Mouse (Mus musculus) midbrain, embryonic 14.5 days (tissue): Measurements from ENCODE around the gene Pgs1. TPM values are rescaled to one million over a fixed set of nuclear protein-coding genes. Genes with fewer than 3 reads are reported as not detected.

ENCODE experiments used
- ATAC-seq: fragments of 200-750 bp; cut with Nextera tagmentation; 2 replicates; pipeline ENCODE4 v1.8.0; 2017; ENCODE audit warnings: moderate number of reproducible peaks, moderate library complexity; ENCODE audit not compliant: low FRiP score, low TSS enrichment
- DNase-seq: peaks from one replicate; pipeline ENCODE4 v3.0.0-alpha.2; 2015
- H3K27ac ChIP-seq: fragments of 300-500 bp; sonication (generic); replicated peaks from 2 replicates; pipeline ENCODE4 v1.5.1; 2014; ENCODE audit warnings: mild to moderate bottlenecking, low read depth, low read length, moderate library complexity
- H3K27me3 ChIP-seq: fragments of 300-500 bp; sonication (generic); 2 replicates; pipeline ENCODE4 v1.6.1; 2014; ENCODE audit warnings: low read length, control low read depth, mixed read lengths; ENCODE audit not compliant: control insufficient read depth, insufficient read depth
- H3K36me3 ChIP-seq: fragments of 300-500 bp; sonication (generic); 2 replicates; pipeline ENCODE4 v1.6.1; 2014; ENCODE audit warnings: low read length, control low read depth; ENCODE audit not compliant: control insufficient read depth, insufficient read depth
- H3K4me1 ChIP-seq: fragments of 300-500 bp; sonication (generic); 2 replicates; pipeline ENCODE4 v1.6.1; 2014; ENCODE audit warnings: mild to moderate bottlenecking, antibody characterized with exemption, low read length, control low read depth; ENCODE audit not compliant: control insufficient read depth, insufficient read depth
- H3K4me2 ChIP-seq: fragments of 300-500 bp; sonication (generic); 2 replicates; pipeline ENCODE4 v1.6.1; 2014; ENCODE audit warnings: mild to moderate bottlenecking, low read length, moderate library complexity
- H3K4me3 ChIP-seq: fragments of 300-500 bp; sonication (generic); replicated peaks from 2 replicates; pipeline ENCODE4 v1.5.1; 2014; ENCODE audit warnings: low read depth, low read length
- H3K9ac ChIP-seq: fragments of 300-500 bp; sonication (generic); replicated peaks from 2 replicates; pipeline ENCODE4 v1.6.1; 2014; ENCODE audit warnings: mild to moderate bottlenecking, low read length, moderate library complexity
- H3K9me3 ChIP-seq: fragments of 300-500 bp; sonication (generic); 2 replicates; pipeline ENCODE4 v1.6.1; 2016; ENCODE audit warnings: low read length, control low read depth, mixed read lengths; ENCODE audit not compliant: control insufficient read depth
- WGBS: fragments of 180-500 bp; shearing (Covaris S2); extraction: QIAGEN DNeasy Blood & Tissue Kit; methylation state at CpG from one replicate; pipeline ENCODE4 v1.1.7; 2014; 5-methylcytosine and 5-hydroxymethylcytosine counted together
- polyA plus RNA-seq: library from polyadenylated mRNA; unstranded; fragments of >200 nt; fragmentation: Nextera tagmentation; extraction: Ambion mirVana; gene quantifications from 2 replicates; pipeline ENCODE4 v1.2.1, GENCODE M21; 2014

Gene Pgs1
- polyA plus RNA-seq, 1 experiment from 2014 or later: 47.9 TPM

DNA sequence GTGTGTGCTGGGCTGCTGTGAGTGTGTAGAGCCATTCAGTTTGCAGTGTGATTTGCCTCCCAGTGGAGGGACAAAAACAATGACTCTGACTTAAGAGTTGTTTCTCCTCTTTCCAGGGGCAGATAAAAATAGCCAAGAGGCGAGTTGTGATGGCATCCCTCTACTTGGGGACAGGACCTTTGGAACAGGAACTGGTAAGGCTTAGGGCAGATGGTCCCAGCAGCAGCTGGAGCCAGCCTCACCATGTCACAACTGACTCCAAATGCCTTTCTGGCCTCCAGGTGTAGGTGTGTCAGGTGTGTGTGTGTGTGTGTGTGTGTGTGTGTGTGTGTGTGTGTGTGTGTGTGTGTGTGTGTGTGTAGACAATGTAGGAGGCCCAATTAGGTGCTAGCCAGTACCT is 14.0 kb downstream of the Pgs1 start:
- Histone ChIP-seq H3K4me1 (no peaks in the 10 kb centered on the region), H3K27me3 (no peaks in the 10 kb centered on the region), H3K9ac (no peak overlapping the region), H3K27ac (no peak overlapping the region), H3K36me3 (peaks cover 62% of the 10 kb centered on the region), H3K9me3 (no peaks in the 10 kb centered on the region), H3K4me2 (no peak overlapping the region), H3K4me3 (no peak overlapping the region)
- 78% methylated on average over 1 of the region's 1 CpGs for WGBS
- no peak for ATAC-seq
- no peak for DNase-seq

DNA sequence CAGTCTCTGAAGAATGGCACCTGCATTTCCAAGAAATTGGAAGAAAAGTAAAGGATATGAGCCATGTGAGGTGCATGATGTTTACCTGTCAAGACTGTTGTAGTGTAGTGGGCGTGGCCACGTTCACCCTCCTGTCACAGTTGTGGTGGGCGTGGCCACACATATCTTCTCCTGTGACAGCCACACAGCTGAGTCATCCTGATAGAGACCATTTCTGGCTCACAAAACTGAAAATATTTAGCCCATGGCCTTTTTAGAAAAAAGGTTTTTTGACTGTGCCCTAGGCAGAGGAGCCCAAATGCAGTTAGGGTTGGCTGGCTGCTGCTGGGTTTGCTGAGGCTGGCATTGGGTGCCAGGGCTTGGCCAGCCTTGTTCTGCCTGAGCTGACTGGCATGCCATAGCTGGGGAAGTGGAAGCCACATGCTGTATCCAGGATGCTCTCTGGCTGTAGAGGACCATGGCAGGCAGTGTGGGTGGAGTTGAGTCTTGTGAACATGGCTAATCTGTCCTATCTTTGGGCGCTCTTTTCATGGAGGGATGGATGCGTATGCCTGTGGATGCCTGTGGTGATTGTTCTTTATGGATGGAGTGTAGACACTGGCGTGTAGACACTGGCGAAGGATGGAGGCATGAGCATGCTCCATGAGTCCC is 14.6 kb downstream of the Pgs1 start:
- no peaks in the 10 kb centered on the region for H3K4me1 ChIP-seq
- H3K4me2 ChIP-seq: no peak overlapping the region
- WGBS: 94% methylated on average over 7 of the region's 7 CpGs
- no peaks in the 10 kb centered on the region for H3K27me3 ChIP-seq
- DNase-seq (no peak), ATAC-seq (no peak)
- peaks cover 68% of the 10 kb centered on the region for H3K36me3 ChIP-seq
- H3K27ac ChIP-seq: no peak overlapping the region
- no peak overlapping the region for H3K9ac ChIP-seq
- no peak overlapping the region for H3K4me3 ChIP-seq
- no peaks in the 10 kb centered on the region for H3K9me3 ChIP-seq

DNA sequence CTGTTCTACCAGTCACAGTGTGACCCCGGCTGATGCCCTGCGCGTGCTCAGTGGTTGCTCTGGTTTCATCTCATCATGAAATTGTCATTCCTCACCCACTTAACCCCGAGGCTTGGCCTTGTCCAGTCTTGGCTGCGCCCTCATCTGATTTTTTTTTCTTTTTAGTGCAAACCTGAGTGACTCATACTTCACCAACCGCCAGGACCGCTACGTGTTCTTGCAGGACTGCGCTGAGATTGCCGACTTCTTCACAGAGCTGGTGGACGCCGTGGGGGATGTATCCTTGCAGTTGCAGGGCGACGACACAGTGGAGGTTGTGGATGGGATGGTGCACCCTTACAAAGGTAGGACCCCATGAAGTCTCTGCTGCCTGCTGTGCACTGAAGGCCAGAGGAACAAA is 17.1 kb downstream of the Pgs1 start:
- Histone ChIP-seq H3K36me3 (peaks cover 81% of the 10 kb centered on the region), H3K9me3 (no peaks in the 10 kb centered on the region)
- WGBS: 97% methylated on average over 14 of the region's 14 CpGs

DNA sequence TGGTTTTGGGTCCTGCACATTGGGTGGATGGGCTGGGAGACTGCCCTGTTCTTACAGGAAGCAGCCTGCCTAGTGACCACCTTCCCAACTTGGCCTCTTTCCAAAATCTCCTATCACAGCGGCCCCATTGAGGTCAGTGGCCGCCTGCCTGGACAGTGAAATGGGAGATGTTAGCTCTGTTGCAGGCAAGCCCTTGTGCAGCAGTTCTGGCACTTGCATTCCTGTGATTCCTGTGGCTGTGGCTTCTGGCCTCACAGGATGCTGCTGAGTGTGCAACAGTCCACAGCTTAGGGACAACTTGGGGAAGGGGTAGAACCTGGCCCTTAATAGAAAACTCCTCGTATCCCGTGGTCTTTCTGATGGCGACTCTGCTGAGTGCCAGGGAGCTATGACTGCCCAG is 17.6 kb downstream of the Pgs1 start:
- Histone ChIP-seq H3K27ac (no peak overlapping the region), H3K36me3 (peaks cover 76% of the 10 kb centered on the region), H3K27me3 (no peaks in the 10 kb centered on the region), H3K9me3 (no peaks in the 10 kb centered on the region), H3K4me2 (no peak overlapping the region), H3K4me3 (no peak overlapping the region), H3K9ac (no peak overlapping the region), H3K4me1 (0 out of 2 replicates have a peak, but pooled peaks cover 3% of the 10 kb centered on the region)
- 85% methylated on average over 5 of the region's 5 CpGs for WGBS
- ATAC-seq: no peak
- DNase-seq: no peak

More for the DNA sequence above, 17.1 kb downstream of the Pgs1 start:
- Histone ChIP-seq H3K27me3 (no peaks in the 10 kb centered on the region), H3K4me2 (no peak overlapping the region), H3K4me3 (no peak overlapping the region), H3K9ac (no peak overlapping the region), H3K4me1 (0 out of 2 replicates have a peak, but pooled peaks cover 3% of the 10 kb centered on the region), H3K27ac (no peak overlapping the region)
- DNase-seq (no peak), ATAC-seq (no peak)

DNA sequence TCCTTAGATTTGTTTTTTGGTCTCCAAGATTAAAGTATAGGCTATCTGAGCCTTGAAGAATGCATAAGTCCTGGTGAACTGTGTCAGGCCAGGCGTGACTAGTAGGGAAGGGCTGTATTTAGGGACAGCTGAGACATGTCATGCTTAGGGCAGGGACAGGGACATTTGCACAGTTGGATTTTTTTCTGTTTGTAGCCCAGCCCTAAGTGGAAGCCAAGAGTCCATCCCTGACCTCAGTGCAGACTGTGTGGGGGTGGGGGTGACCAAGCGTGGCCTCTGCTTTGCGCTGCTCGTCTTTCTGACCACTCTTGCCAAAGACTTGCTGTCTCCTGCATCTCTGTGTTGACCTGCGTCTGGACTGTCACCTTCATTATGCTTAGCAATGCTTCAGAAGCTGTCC is 18.1 kb downstream of the Pgs1 start:
- H3K27ac ChIP-seq: no peak overlapping the region

DNA sequence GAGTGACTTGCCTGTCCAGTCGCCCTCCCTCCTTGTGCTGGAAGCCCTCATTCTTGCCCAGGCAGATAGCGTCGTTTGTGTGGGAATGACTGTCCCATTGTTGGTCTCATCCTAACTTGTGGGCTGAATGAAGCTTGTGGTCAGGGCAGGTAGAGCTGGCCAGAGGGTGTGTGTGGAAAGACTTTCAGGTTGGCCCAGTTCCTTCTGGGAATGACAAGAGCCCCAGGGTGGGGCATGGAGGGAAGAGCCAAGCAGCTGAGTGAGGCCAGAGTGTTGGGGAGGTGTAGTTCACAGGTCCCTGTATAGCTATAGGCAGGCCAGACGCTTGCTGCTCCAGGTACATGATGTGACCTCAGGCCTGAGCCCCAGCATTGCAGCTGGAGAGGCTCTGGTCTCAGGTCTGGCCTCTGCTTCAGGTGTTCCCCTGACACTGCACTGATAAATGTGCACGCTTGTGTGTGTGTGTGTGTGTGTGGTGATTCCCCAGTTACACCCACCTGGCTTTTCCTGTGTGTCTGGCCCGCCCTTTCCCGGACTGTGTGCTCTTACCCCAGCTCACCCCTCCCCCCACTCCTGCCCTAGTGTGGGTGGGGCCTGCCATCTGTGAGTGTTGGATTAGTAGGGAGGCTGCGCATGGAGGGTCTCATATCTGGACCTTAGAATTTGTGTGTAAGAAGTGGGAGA is 21.5 kb downstream of the Pgs1 start:
- peaks cover 14% of the 10 kb centered on the region; the same call in 1 of the 2 replicates for H3K4me1 ChIP-seq
- H3K4me2 ChIP-seq: no peak overlapping the region
- no peak overlapping the region for H3K9ac ChIP-seq
- ATAC-seq (no peak), DNase-seq (no peak)
- peaks cover 48% of the 10 kb centered on the region for H3K36me3 ChIP-seq
- no peaks in the 10 kb centered on the region for H3K9me3 ChIP-seq
- no peak overlapping the region for H3K4me3 ChIP-seq
- H3K27ac ChIP-seq: no peak overlapping the region
- H3K27me3 ChIP-seq: no peaks in the 10 kb centered on the region
- WGBS: 77% methylated on average over 8 of the region's 8 CpGs

More for the DNA sequence above, 18.1 kb downstream of the Pgs1 start:
- whole genome bisulfite sequencing: 88% methylated on average over 5 of the region's 5 CpGs
- no peaks in the 10 kb centered on the region for H3K9me3 ChIP-seq
- 0 out of 2 replicates have a peak, but pooled peaks cover 6% of the 10 kb centered on the region for H3K4me1 ChIP-seq
- H3K27me3 ChIP-seq: no peaks in the 10 kb centered on the region
- H3K4me2 ChIP-seq: no peak overlapping the region
- ATAC-seq (no peak), DNase-seq (no peak)
- peaks cover 76% of the 10 kb centered on the region for H3K36me3 ChIP-seq
- no peak overlapping the region for H3K9ac ChIP-seq
- H3K4me3 ChIP-seq: no peak overlapping the region

DNA sequence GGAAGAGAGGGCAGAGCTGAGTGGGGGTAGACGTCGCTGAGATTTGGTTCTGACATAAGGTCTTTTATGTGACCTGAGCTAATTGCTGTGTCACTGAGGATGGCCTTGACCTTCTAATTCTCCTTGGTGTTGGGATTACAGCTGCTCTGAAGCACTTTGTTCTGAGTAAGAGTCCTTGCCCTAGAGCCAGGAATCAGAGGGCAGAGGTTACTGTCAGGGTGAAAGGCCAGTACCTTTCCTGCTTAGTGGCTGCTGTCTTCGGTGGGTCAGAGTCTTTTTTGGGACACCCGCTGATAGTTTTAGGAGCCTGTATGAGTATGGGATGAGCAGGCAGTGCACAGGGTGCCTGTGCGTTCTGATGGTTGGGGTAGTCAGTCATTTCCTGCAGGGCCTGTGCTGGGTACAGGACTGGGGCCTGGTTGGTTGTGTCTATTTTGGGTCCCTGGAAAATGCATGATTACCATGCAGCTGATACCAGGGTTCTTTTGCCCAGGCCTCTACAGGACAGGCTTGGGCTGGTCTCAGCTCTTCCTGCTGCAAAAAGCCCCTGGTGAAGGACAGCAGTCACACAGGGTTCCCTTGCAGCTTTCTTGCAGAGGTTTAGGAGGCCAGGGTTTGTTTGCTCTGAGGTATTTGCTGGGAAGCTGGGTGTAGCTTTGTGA is 22.2 kb downstream of the Pgs1 start:
- ATAC-seq (no peak), DNase-seq (no peak)
- Histone ChIP-seq H3K36me3 (peaks cover 41% of the 10 kb centered on the region), H3K4me3 (no peak overlapping the region), H3K9me3 (no peaks in the 10 kb centered on the region), H3K4me2 (no peak overlapping the region), H3K9ac (no peak overlapping the region; the same call in 1 of the 2 replicates), H3K4me1 (peaks cover 14% of the 10 kb centered on the region; the same call in 1 of the 2 replicates), H3K27ac (no peak overlapping the region), H3K27me3 (no peaks in the 10 kb centered on the region)
- WGBS: 53% methylated on average over 5 of the region's 5 CpGs

DNA sequence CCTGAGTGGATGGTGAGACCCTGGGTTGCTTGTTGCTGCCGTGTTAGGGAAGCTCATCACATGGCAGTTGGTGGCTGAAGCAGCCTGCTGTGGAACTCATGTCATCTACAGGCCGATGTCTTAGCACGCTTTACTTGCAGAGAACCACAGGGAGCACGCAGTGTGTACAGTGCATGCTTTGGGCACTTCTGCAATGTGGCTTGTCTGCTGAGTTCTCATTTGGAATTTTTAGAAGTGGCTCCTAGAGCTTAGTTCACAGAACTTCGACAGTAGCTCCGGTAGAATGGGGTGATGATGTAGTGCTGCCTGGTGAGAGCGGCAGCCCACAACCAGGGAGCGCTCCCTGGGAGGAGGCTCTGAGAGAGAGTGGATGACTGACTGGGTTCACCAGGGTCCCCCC is 22.8 kb downstream of the Pgs1 start:
- ATAC-seq (no peak), DNase-seq (no peak)
- H3K36me3 ChIP-seq: peaks cover 39% of the 10 kb centered on the region
- peaks cover 14% of the 10 kb centered on the region; the same call in 1 of the 2 replicates for H3K4me1 ChIP-seq
- H3K9ac ChIP-seq: no peak overlapping the region
- H3K27me3 ChIP-seq: no peaks in the 10 kb centered on the region
- no peak overlapping the region for H3K27ac ChIP-seq
- H3K9me3 ChIP-seq: no peaks in the 10 kb centered on the region
- no peak overlapping the region for H3K4me3 ChIP-seq
- no peak overlapping the region for H3K4me2 ChIP-seq
- 78% methylated on average over 8 of the region's 8 CpGs for WGBS
